Mouse (Mus musculus) testis, postnatal 14 days (tissue): ENCODE measurements around the gene Rin3.

ENCODE experiments used
- DNase-seq: peaks from one replicate; pipeline ENCODE4 v3.0.0; 2021; ENCODE audit warnings: low spot score

The Rin3 gene

GRCm38 (mm10) chr12:102330731-102331130, 47.9 kb downstream of the Rin3 start:
- no peak for DNase-seq

DNA sequence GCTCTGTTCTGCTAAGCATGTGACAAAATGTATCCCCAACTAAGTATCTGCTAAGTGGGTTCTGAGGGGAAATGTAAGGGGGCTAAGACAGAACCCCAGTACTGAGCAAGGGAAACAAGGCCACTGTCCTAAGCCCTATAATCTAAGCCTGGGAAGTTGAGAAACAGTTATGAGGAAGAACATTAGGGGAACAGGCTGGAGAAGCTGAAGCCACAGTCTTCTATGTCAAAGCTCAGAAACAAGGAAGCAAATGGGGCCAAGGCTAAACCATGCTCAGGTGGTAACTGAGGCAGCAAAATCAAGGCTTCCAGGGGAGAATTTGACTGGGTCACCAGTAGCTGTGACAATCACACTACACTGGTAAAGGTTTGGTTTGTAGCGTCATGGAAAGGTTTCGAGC, 50.3 kb downstream of the Rin3 start:
- no peak for DNase-seq

- no peak for DNase-seq
Measured at GRCm38 (mm10) chr12:102339085-102339484, 56.2 kb downstream of the Rin3 start.

- DNase-seq: no peak
Measured at GRCm38 (mm10) chr12:102340471-102340870, 57.6 kb downstream of the Rin3 start.

DNA sequence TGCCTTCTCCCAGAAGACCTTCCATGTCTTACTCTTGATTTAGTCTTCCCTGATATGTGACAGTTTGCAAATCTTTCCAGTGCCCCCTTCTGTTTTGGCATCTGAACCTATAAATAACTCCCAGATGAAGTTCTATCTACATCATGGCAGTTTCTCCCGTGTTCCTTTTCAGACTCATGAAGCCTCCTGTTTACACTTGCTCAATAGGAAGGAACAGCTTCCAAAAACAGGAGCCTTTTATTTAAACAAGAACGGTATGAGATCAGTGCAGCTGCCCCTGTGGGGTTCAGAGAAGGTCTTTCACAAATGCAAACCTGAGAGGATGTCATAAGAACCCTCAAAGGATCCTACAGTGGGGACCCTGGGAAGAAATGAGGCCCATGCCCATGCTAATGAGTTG, 59.3 kb downstream of the Rin3 start:
- DNase-seq: no peak

GRCm38 (mm10) chr12:102342602-102343001, 59.8 kb downstream of the Rin3 start:
- no peak for DNase-seq

DNA sequence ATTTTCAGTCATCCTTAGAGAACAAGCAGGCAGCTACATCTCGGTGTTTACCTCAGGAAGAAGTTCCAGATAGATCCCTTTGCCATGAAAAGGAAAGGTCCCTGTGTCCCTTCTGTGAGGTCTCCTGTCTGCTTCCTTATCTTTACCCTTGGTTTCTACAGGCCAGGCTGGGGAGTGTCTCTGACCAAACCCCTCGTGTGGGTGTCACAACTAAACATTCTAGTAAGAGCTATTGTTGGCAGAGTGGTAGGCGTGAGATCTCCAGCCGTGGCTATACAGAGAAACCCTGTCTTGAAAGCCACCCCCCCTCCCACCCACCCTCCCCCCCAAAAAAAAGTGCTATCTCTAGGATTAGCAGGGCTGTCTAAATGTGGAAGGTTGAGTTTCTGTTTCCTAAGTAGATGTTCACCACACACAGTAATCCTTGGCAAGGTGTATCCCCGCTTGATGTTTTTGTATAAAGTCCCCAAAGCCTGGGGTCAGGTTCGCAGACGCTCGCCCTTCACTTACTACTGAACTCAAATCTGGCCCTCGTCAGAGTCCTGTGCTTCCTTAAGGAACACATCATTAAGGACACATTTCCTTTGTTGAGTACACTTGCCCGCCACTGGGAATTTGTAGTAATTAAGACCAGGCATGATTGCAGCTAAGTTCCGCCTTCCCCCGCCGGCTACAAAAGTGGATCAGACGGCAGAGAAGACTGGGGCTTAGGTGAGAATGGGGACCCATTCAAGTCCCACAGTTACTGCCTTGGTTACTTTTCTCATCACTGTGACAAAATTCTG, 62.4 kb downstream of the Rin3 start:
- no peak for DNase-seq

GRCm38 (mm10) chr12:102346507-102346906, 63.7 kb downstream of the Rin3 start:
- peak; percentile 31 for DNase-seq

- DNase-seq: no peak
Measured at GRCm38 (mm10) chr12:102348447-102348846, 65.6 kb downstream of the Rin3 start.

DNA sequence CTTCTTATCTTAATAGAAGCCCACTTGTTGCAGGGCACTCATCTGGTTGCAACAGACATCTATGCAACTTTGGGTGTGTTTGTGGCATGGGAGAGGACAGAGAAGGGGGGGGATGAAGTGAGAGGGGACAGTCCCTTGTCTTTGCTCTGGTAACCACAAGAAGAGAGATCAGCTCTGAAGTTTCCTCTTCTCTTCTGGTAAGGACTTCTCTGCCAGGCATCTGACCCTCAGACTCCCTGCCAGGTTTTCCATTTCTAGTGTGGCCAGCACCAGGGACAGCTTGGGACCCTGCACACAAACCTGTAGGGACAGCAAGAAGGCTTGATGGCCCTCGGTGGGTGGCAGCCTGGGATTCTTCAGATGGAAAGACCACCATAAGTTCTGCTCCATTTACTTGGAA, 68.1 kb downstream of the Rin3 start:
- no peak for DNase-seq

DNA sequence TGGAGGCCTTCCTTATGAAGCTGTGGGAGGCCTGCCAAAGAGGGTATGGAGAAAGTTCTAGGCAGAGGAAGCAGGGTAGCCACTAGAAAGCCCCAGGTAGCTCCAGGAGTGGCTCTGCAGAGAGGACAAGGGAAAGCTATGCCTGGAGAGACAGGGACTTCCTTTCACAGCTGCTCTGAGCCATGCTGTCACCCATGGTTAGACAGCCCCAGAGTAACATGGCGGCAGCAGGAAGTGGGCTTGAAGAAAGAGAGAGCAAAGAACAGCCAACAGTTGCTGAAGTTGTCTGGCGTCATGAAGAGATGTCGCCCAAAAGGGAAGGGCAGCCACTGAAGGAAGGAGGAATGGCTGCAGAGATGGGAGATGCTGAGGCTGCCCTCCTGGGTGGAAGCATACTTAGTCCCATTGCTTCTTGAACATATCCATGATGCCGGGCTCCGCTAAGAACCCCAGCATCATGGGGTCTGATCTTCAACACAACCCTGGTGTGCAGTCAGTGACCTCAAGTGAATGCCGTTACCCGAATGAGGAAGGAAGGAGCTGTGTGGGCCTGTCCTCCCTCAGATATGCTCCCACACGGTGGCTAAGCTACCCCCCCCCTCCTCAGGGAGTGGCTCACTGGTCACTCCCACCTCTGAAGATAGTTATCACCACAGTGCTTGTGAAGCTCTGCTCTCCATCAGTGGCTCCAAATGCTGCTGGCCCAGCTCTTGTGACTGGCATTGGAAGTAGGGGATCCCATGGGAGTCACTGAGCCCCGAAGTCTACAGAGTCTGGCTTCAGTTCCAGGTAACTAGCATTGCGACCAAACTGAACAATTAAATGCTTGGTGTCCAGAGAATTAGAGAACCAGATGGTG, 71.5 kb downstream of the Rin3 start:
- no peak for DNase-seq

DNA sequence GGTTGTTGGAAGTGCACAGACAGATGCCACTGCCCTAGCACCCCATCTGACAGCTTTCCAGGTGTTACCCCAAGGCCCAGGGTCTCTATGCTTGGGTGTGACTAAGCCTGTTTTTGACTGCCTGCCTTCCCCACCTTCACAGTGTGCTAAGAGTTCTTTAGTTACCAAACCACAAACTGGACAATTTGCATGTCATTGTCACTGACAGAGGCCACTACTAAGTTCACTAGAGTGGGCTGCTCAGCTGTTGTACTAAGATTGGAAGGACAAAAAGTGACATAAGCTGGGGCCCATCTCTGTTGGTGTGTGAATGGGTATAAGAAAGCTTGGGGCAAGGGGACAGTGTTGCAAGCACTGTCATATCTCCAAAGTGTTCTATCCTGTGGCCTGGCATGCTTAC, 72.9 kb downstream of the Rin3 start:
- DNase-seq: no peak

GRCm38 (mm10) chr12:102356781-102357180, 73.9 kb downstream of the Rin3 start:
- DNase-seq: no peak

DNA sequence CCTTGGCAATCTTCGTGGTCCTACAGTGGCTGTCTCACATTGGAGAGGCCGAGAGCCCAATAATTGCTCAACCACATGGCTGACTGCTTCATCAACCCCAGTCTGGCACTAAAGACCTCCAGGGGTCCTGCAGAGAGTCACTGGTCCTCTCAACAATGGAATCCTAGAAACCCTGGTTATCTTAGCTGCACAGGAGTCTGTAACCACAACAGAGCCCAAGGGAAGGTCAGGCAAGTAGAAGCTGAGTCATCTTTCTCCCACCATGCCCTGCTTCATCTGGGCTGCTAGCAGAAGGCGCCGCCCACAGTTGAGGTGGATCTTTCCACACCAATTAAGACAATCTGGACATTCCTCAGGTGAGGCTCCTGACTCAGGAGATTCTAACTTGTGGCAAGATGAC, 76.5 kb downstream of the Rin3 start:
- DNase-seq: no peak

DNA sequence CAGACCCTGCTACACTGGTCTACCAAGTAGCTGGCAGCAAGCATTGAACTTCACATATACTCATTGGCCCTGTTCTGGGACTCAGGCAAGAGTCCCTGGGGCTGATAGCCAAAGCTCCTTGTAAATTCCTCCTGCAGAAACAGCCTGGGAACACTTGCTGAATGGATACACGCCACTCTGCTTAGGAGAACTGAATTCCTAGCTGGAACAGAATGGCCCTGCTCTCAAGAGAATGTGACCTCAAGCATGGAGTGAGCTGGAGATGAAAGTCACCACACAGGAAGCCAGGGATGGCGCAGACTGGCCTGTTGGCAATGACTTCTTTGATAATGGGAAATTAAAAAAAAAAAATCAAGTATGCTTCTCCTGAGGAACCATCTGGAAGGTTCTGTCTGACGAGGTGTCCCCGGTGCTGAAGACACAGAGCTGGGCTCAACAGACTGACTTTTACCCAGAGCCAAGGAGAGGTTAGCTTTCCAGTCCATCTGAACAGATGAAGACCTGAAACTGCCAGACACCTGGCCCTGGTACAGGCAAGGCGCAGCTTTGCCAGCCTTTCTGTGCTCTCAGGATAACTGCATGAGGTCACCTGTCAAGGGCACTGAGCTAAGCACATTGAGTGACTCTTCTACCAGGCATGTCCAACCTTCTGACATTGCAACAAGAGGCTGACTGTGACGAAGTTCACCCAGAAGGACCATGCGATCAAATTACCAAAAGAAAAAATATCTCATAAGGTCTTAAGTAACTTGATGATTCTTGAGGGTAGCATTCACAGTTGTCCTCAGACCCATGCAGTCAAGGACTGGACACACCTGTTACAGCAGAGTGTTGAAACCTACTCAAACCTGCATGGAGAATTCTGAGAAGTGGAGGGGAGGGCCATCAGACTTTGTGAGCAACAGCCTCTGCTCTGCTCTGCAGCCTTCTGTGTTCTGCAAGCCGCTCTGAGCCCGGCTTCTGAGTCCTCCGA, 78.6 kb downstream of the Rin3 start:
- DNase-seq: peak; percentile 27

DNA sequence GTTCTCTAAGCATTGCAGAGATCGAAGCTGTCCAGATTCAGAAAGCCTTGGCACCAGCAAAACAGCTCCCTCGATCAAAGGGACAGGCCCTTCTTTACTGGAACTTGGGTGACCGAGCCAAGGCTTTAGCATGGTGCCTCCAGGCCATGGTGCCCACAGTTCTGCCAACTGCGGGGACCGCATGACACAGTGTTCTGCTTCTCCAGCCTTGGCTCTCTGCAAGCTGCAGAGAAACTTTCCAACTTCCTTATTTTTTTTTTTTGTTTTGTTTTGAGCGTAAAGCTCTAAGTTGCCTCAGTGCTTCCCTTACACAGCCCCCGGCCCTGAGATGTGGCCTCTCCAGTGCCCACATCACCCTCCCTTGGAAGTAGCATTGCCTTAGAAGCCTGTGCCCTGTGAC, 82.2 kb downstream of the Rin3 start:
- no peak for DNase-seq

DNA sequence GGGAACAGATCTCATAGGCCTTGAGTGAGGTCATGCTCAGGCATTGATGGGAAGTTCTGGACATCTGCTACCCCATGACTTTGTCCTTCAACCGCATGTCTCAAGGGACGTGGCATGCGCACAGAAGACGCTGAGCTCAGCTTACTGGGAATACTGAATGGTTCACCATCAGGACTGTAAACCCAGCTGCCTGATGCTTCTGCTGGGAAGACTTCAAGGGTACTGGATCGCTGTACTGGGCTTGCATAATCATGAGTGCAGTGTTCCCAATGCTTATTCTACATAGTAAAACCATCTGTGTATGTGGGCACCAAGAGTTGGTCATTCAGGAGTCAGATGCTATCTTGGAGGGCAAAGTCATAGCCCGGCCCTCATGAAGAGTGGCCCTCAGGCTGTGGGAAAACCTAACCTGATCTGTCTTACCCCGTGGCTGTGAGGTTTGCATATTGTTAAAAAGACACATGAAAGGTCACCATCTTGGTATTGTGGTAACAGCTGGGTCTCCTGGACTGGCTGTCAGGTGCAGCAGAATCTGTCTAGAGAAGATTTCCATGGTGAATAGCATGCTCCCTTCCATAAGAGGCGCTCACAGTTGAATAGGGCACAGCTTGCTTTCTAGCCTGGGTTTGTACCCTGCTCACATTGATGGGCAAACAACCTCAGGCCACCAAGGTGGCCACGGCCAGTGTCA, 83.4 kb downstream of the Rin3 start:
- DNase-seq: no peak

DNA sequence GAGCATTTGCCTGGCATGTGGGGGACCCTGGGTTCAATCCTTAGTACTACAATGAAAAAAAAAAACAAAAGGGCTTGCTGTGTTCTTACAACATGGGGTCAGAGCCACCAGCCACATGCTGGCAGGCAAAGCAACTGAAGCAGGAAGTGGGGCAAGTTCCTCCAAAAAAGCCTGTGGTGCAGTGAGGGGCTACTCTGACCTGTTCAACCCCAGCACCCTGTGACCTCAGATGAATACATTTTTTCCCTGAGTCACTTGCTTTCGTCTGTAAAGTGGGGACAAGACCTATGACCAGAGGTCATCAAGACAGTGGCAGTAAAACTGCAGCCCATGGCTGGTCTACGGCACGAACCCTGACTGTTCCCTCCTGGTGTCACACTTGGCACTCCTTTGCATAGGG, 84.2 kb downstream of the Rin3 start:
- no peak for DNase-seq

DNA sequence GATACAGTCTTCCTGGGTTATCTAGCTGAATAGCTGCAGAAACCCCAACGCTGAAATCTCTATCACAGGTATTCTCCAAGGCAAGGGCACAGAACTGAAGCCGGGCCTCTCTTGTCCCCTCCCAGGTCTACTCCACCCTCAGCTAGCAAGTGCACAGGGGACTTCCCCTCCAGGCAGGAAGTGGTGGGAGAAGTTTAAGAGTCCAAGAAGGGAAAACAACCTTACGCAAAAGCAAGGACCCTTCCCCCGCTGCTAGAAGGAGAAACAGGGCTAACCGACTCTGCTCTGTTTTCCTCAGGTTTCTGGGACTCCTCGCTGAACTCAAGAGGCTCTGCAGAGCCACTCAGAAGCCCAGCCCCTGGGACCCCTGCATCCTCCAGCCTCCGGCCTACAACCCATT, 85.2 kb downstream of the Rin3 start:
- no peak for DNase-seq

- no peak for DNase-seq
Measured at GRCm38 (mm10) chr12:102368556-102368955, 85.7 kb downstream of the Rin3 start.

- DNase-seq: no peak
Measured at GRCm38 (mm10) chr12:102369488-102370235, 86.8 kb downstream of the Rin3 start.
